Mouse (Mus musculus) induced T-regulatory cell, adult 2 months (primary cell): ENCODE results near the gene Sdccag8.

ENCODE experiments used
- DNase-seq: peaks from one replicate; pipeline ENCODE4 v3.0.0-alpha.2; 2012; ENCODE audit warnings: low read depth

Gene Sdccag8

GRCm38 (mm10) chr1:177011688-177012087 lies 197.2 kb downstream of the Sdccag8 start:
- no peak for DNase-seq

- no peak for DNase-seq
These were observed 198.3 kb downstream of the Sdccag8 start for GRCm38 (mm10) chr1:177012774-177013173.

- no peak for DNase-seq
These were observed 198.9 kb downstream of the Sdccag8 start for GRCm38 (mm10) chr1:177013313-177013712.

- DNase-seq, result no peak
These were observed 199.3 kb downstream of the Sdccag8 start for GRCm38 (mm10) chr1:177013776-177014175.

GRCm38 (mm10) chr1:177014346-177014745 lies 199.9 kb downstream of the Sdccag8 start:
- DNase-seq, result no peak

- no peak for DNase-seq
These were observed 200.5 kb downstream of the Sdccag8 start for GRCm38 (mm10) chr1:177014921-177015439.

GRCm38 (mm10) chr1:177015917-177016316 lies 201.5 kb downstream of the Sdccag8 start:
- no peak for DNase-seq

- no peak for DNase-seq
These were observed 202.3 kb downstream of the Sdccag8 start for GRCm38 (mm10) chr1:177016729-177017128.

GRCm38 (mm10) chr1:177018750-177019149 lies 204.3 kb downstream of the Sdccag8 start:
- DNase-seq, result no peak

GRCm38 (mm10) chr1:177019668-177020067 lies 205.2 kb downstream of the Sdccag8 start:
- DNase-seq, result no peak

GRCm38 (mm10) chr1:177022751-177023150 lies 208.3 kb downstream of the Sdccag8 start:
- no peak for DNase-seq

GRCm38 (mm10) chr1:177027706-177028105 lies 213.2 kb downstream of the Sdccag8 start:
- no peak for DNase-seq

GRCm38 (mm10) chr1:177029032-177029431 lies 214.6 kb downstream of the Sdccag8 start:
- DNase-seq, result no peak

GRCm38 (mm10) chr1:177030669-177031068 lies 216.2 kb downstream of the Sdccag8 start:
- DNase-seq, result no peak

GRCm38 (mm10) chr1:177031196-177031595 lies 216.7 kb downstream of the Sdccag8 start:
- DNase-seq, result no peak

GRCm38 (mm10) chr1:177032233-177032632 lies 217.8 kb downstream of the Sdccag8 start:
- DNase-seq, result no peak

- DNase-seq, result no peak
These were observed 221.0 kb downstream of the Sdccag8 start for GRCm38 (mm10) chr1:177035460-177035859.

- DNase-seq, result no peak
These were observed 223.9 kb downstream of the Sdccag8 start for GRCm38 (mm10) chr1:177038383-177038782.

- no peak for DNase-seq
These were observed 224.7 kb downstream of the Sdccag8 start for GRCm38 (mm10) chr1:177039093-177039674.

- DNase-seq, result no peak
These were observed 225.6 kb downstream of the Sdccag8 start for GRCm38 (mm10) chr1:177040058-177040457.

- no peak for DNase-seq
These were observed 231.4 kb downstream of the Sdccag8 start for GRCm38 (mm10) chr1:177045885-177046284.

GRCm38 (mm10) chr1:177046963-177047362 lies 232.5 kb downstream of the Sdccag8 start:
- DNase-seq, result no peak

GRCm38 (mm10) chr1:177048773-177049172 lies 234.3 kb downstream of the Sdccag8 start:
- DNase-seq, result no peak

- no peak for DNase-seq
These were observed 237.0 kb downstream of the Sdccag8 start for GRCm38 (mm10) chr1:177051366-177051963.
